Mouse (Mus musculus): ENCODE measurements around the gene Taar8b. TPM values are rescaled to one million over a fixed set of nuclear protein-coding genes. Genes with fewer than 3 reads are reported as not detected.
"Not testable (repeated sequence)": the region's sequence is repeated elsewhere in the genome, so short reads cannot be mapped to it uniquely, and the experiment has no call there.

The Taar8b gene
- polyA plus RNA-seq (2014; fragmentation: Nextera tagmentation; extraction: Ambion mirVana), result not detected in 2 replicates

- 90% methylated on average over 2 of the region's 2 CpGs for WGBS
- Histone ChIP-seq H3K27ac (replicated peaks; ENCODE audit: low read depth, low read length) (no peak within 1 kb of the TSS), H3K9me3 (ENCODE audit: control insufficient read depth, low read length) (no peaks in the 10 kb centered on the region), H3K4me3 (replicated peaks; ENCODE audit: low read depth, low read length) (no peak within 1 kb of the TSS), H3K4me2 (ENCODE audit: low read length) (no peak within 1 kb of the TSS), H3K9ac (replicated peaks; ENCODE audit: low read length) (no peak within 1 kb of the TSS), H3K36me3 (ENCODE audit: control insufficient read depth, insufficient read depth, low read length) (no peaks in the 10 kb centered on the region), H3K27me3 (ENCODE audit: control insufficient read depth, insufficient read depth, low read length) (no peaks in the 10 kb centered on the region), H3K4me1 (ENCODE audit: control insufficient read depth, insufficient read depth, low read length) (no peaks in the 10 kb centered on the region)
- DNase-seq (no peak), ATAC-seq (ENCODE audit: low FRiP score, low TSS enrichment) (no peak)
Measured at GRCm38 (mm10) chr10:24092194-24092593, at the start of gene Taar8b. Gene Taar8b, minus strand, starts transcription at chr10:24092294.

- DNase-seq (no peak), ATAC-seq (ENCODE audit: low FRiP score, low TSS enrichment) (no peak)
- no peak overlapping the region for H3K4me2 ChIP-seq (ENCODE audit: low read length)
- WGBS, result 81% methylated on average over 2 of the region's 2 CpGs
- no peaks in the 10 kb centered on the region for H3K4me1 ChIP-seq (ENCODE audit: control insufficient read depth, insufficient read depth, low read length)
- H3K27ac ChIP-seq (replicated peaks; ENCODE audit: low read depth, low read length), result no peak overlapping the region
- no peak overlapping the region for H3K4me3 ChIP-seq (replicated peaks; ENCODE audit: low read depth, low read length)
- H3K36me3 ChIP-seq (ENCODE audit: control insufficient read depth, insufficient read depth, low read length), result no peaks in the 10 kb centered on the region
- H3K27me3 ChIP-seq (ENCODE audit: control insufficient read depth, insufficient read depth, low read length), result no peaks in the 10 kb centered on the region
- H3K9ac ChIP-seq (replicated peaks; ENCODE audit: low read length), result no peak overlapping the region
- H3K9me3 ChIP-seq (ENCODE audit: control insufficient read depth, low read length), result no peaks in the 10 kb centered on the region
Measured at GRCm38 (mm10) chr10:24138623-24139261, 46.6 kb upstream of the Taar8b start.

DNA sequence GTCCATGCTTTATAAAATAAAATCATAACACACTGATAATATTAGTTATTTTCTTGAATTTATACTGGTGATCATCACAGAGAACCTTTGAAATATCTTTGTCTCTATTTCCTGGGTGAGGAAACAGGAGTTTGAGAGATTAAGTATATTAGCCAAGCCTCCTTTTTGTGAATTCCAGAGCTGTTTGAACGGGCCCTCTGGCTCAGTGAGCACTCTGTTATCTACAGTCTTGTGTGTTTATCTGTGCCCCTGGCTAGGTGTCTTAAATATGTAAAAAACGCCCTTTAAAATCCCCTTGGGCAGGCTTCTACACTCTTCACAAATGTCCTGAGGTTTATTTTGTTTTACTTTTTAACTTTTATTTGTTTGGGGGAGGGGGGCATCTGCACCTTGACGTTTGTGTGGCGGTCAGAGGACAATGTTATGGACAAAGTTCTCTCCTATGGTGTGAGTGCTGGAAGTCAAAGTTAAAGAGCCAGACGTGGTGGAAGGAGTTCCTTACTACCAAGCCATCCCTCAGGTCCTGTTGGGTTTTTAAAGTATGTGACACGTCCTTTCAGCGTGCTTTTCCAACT lies 42.1 kb upstream of the Taar8b start:
- Histone ChIP-seq H3K9ac (replicated peaks; ENCODE audit: low read length) (no peak overlapping the region), H3K4me3 (replicated peaks; ENCODE audit: low read depth, low read length) (no peak overlapping the region), H3K27ac (replicated peaks; ENCODE audit: low read depth, low read length) (no peak overlapping the region), H3K4me1 (ENCODE audit: control insufficient read depth, insufficient read depth, low read length) (no peaks in the 10 kb centered on the region), H3K36me3 (ENCODE audit: control insufficient read depth, insufficient read depth, low read length) (no peaks in the 10 kb centered on the region), H3K4me2 (ENCODE audit: low read length) (no peak overlapping the region), H3K9me3 (ENCODE audit: control insufficient read depth, low read length) (no peaks in the 10 kb centered on the region), H3K27me3 (ENCODE audit: control insufficient read depth, insufficient read depth, low read length) (no peaks in the 10 kb centered on the region)
- 71% methylated on average over 7 of the region's 7 CpGs for WGBS
- no peak for DNase-seq
- ATAC-seq (ENCODE audit: low FRiP score, low TSS enrichment), result no peak

DNA sequence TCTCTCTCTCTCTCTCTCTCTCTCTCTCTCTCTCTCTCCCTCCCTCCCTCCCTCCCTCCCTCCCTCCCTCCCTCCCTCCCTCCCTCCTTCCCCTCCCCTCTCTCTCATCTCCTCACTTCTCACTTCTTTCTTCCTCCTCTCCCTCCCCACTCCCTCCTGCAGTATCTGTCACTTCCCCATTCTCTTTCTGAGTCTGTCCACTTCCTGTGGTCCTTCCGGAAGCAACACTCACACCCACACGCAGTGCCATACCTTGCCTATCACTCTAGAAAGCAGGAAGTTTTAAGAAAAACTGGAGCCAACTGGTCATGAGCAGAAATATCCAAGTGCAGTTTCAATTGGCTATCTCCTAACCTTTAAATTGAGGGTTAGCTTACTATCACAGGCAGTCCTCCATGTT lies 41.0 kb upstream of the Taar8b start:
- DNase-seq, result no peak
- Histone ChIP-seq H3K4me3 (replicated peaks; ENCODE audit: low read depth, low read length) (no peak overlapping the region), H3K4me1 (ENCODE audit: control insufficient read depth, insufficient read depth, low read length) (no peaks in the 10 kb centered on the region), H3K9me3 (ENCODE audit: control insufficient read depth, low read length) (no peaks in the 10 kb centered on the region), H3K4me2 (ENCODE audit: low read length) (no peak overlapping the region), H3K9ac (replicated peaks; ENCODE audit: low read length) (no peak overlapping the region), H3K27ac (replicated peaks; ENCODE audit: low read depth, low read length) (no peak overlapping the region), H3K36me3 (ENCODE audit: control insufficient read depth, insufficient read depth, low read length) (no peaks in the 10 kb centered on the region), H3K27me3 (ENCODE audit: control insufficient read depth, insufficient read depth, low read length) (no peaks in the 10 kb centered on the region)
- ATAC-seq (ENCODE audit: low FRiP score, low TSS enrichment), result no peak
- 60% methylated on average over 2 of the region's 2 CpGs for WGBS

DNA sequence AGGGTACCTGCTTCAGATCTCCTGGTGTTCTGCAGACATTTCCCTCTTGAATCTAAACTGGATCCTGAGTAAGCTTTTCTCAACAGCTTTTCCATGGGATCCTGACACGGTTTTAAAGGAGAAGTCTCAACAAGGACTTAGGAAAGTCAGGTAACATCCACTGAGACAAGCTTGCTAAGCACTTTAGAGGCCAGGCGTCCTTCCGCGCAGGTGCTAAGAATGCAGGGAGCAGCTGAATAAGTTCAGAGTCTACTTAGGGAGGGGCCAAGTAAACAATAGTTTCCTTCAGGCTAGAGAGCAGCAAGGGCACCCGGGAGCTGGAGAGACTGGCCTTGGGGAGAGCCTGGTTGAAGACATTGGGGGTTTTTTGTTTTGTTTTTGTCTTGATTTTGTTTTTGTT lies 40.2 kb upstream of the Taar8b start:
- no peak overlapping the region for H3K9ac ChIP-seq (replicated peaks; ENCODE audit: low read length)
- H3K4me1 ChIP-seq (ENCODE audit: control insufficient read depth, insufficient read depth, low read length), result no peaks in the 10 kb centered on the region
- no peaks in the 10 kb centered on the region for H3K36me3 ChIP-seq (ENCODE audit: control insufficient read depth, insufficient read depth, low read length)
- ATAC-seq (ENCODE audit: low FRiP score, low TSS enrichment), result no peak
- no peaks in the 10 kb centered on the region for H3K9me3 ChIP-seq (ENCODE audit: control insufficient read depth, low read length)
- WGBS, result 9% methylated on average over 5 of the region's 5 CpGs
- H3K27me3 ChIP-seq (ENCODE audit: control insufficient read depth, insufficient read depth, low read length), result no peaks in the 10 kb centered on the region
- H3K4me3 ChIP-seq (replicated peaks; ENCODE audit: low read depth, low read length), result no peak overlapping the region
- H3K4me2 ChIP-seq (ENCODE audit: low read length), result no peak overlapping the region
- H3K27ac ChIP-seq (replicated peaks; ENCODE audit: low read depth, low read length), result no peak overlapping the region
- DNase-seq, result no peak

GRCm38 (mm10) chr10:24131451-24132262 lies 39.6 kb upstream of the Taar8b start:
- H3K36me3 ChIP-seq (ENCODE audit: control insufficient read depth, insufficient read depth, low read length), result no peaks in the 10 kb centered on the region
- no peak overlapping the region for H3K9ac ChIP-seq (replicated peaks; ENCODE audit: low read length)
- WGBS, result 27% methylated on average over 9 of the region's 9 CpGs
- no peaks in the 10 kb centered on the region for H3K27me3 ChIP-seq (ENCODE audit: control insufficient read depth, insufficient read depth, low read length)
- no peak overlapping the region for H3K4me2 ChIP-seq (ENCODE audit: low read length)
- ATAC-seq (ENCODE audit: low FRiP score, low TSS enrichment) (peak; percentile 80; the same call in 1 of the 2 replicates), DNase-seq (peak; percentile 94)
- H3K9me3 ChIP-seq (ENCODE audit: control insufficient read depth, low read length), result no peaks in the 10 kb centered on the region
- H3K27ac ChIP-seq (replicated peaks; ENCODE audit: low read depth, low read length), result no peak overlapping the region
- no peaks in the 10 kb centered on the region for H3K4me1 ChIP-seq (ENCODE audit: control insufficient read depth, insufficient read depth, low read length)
- H3K4me3 ChIP-seq (replicated peaks; ENCODE audit: low read depth, low read length), result no peak overlapping the region

DNA sequence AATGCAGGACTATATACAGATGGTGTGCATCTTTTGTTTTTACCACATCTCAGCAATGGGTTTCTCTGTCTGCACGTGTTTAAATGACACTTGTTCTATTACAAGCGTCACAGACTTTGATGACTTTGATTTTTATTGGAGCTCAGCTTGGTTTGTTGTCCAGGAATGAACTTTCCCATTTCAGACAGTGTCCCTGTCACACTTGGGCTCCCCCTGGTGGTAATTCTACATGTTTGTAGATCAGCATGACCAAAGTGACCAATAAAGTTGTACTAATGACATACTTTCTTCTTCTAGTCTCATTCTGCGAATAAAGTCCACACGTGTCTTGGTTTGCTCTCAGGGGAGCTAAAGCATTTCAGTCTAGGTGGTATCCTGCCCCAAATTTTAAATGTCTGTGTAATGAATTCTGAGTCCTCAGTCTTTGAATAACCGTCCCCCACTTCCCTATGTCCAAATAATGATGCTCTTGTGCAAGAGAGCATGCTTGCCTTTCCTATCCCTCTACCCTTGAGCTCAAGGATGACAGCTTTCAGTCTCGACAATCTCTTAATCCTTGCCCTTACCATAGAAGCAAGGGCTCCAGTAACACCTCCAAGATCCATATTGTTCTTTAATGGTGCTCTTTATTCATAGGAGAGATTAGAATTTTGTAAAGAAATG lies 19.2 kb upstream of the Taar8b start:
- DNase-seq, result peak; percentile 87
- Histone ChIP-seq H3K4me3 (replicated peaks; ENCODE audit: low read depth, low read length) (no peak overlapping the region), H3K4me2 (ENCODE audit: low read length) (no peak overlapping the region), H3K9ac (replicated peaks; ENCODE audit: low read length) (no peak overlapping the region), H3K27ac (replicated peaks; ENCODE audit: low read depth, low read length) (no peak overlapping the region), H3K36me3 (ENCODE audit: control insufficient read depth, insufficient read depth, low read length) (no peaks in the 10 kb centered on the region), H3K27me3 (ENCODE audit: control insufficient read depth, insufficient read depth, low read length) (no peaks in the 10 kb centered on the region), H3K4me1 (ENCODE audit: control insufficient read depth, insufficient read depth, low read length) (no peaks in the 10 kb centered on the region), H3K9me3 (ENCODE audit: control insufficient read depth, low read length) (no peaks in the 10 kb centered on the region)
- 49% methylated on average over 6 of the region's 6 CpGs for WGBS
- ATAC-seq (ENCODE audit: low FRiP score, low TSS enrichment), result no peak

- H3K27ac ChIP-seq (replicated peaks; ENCODE audit: low read depth, low read length); H3K4me1 ChIP-seq (ENCODE audit: control insufficient read depth, insufficient read depth, low read length); H3K4me3 ChIP-seq (replicated peaks; ENCODE audit: low read depth, low read length); H3K27me3 ChIP-seq (ENCODE audit: control insufficient read depth, insufficient read depth, low read length); H3K9me3 ChIP-seq (ENCODE audit: control insufficient read depth, low read length); H3K4me2 ChIP-seq (ENCODE audit: low read length); H3K9ac ChIP-seq (replicated peaks; ENCODE audit: low read length); H3K36me3 ChIP-seq (ENCODE audit: control insufficient read depth, insufficient read depth, low read length); ATAC-seq (ENCODE audit: low FRiP score, low TSS enrichment); DNase-seq: not testable (repeated sequence)
- 84% methylated on average over 8 of the region's 8 CpGs for WGBS
Measured at GRCm38 (mm10) chr10:24109434-24109833, 17.3 kb upstream of the Taar8b start, which contains the start of gene Taar9. Gene Taar9, minus strand, starts transcription at chr10:24109534.

Measured in midbrain, embryonic 14.5 days (tissue).